Mouse (Mus musculus): ENCODE results near the gene Cdc42se1.

- no peak for TF ChIP-seq ZC3H11A (IDR thresholded peaks at IDR 0.05; ENCODE audit: borderline replicate concordance, low read depth, low read length)
- no peak for TF ChIP-seq ZNF384 (IDR thresholded peaks at IDR 0.05; ENCODE audit: low read depth, low read length)
- TF ChIP-seq HCFC1 (IDR thresholded peaks at IDR 0.05; ENCODE audit: borderline replicate concordance, insufficient read depth, low read length) = no peak
Measured at GRCm38 (mm10) chr3:95270766-95271364, 42.3 kb downstream of the Cdc42se1 start.

Measured in ES-E14 (cell line).